Mouse (Mus musculus): ENCODE measurements around the gene Hsd17b13.

Gene Hsd17b13

GRCm38 (mm10) chr5:103999738-104000137, 22.5 kb upstream of the Hsd17b13 start:
- TF ChIP-seq GATA4 (IDR thresholded peaks at IDR 0.05; ENCODE audit: insufficient replicate concordance, low read length) = no peak

- no peak for TF ChIP-seq GATA4 (IDR thresholded peaks at IDR 0.05; ENCODE audit: insufficient replicate concordance, low read length)
Observed at GRCm38 (mm10) chr5:103998739-103999138, 21.5 kb upstream of the Hsd17b13 start.

- peak; percentile 5; the same call in 1 of the 2 replicates for TF ChIP-seq GATA4 (IDR thresholded peaks at IDR 0.05; ENCODE audit: insufficient replicate concordance, low read length)
Observed at GRCm38 (mm10) chr5:103995181-103995580, 18.0 kb upstream of the Hsd17b13 start.

- no peak for TF ChIP-seq GATA4 (IDR thresholded peaks at IDR 0.05; ENCODE audit: insufficient replicate concordance, low read length)
Observed at GRCm38 (mm10) chr5:103994669-103995068, 17.5 kb upstream of the Hsd17b13 start.

- no peak for TF ChIP-seq GATA4 (IDR thresholded peaks at IDR 0.05; ENCODE audit: insufficient replicate concordance, low read length)
Observed at GRCm38 (mm10) chr5:103993601-103994000, 16.4 kb upstream of the Hsd17b13 start.

- no peak for TF ChIP-seq GATA4 (IDR thresholded peaks at IDR 0.05; ENCODE audit: insufficient replicate concordance, low read length)
Observed at GRCm38 (mm10) chr5:103992831-103993230, 15.6 kb upstream of the Hsd17b13 start.

GRCm38 (mm10) chr5:103980705-103981560, 3.7 kb upstream of the Hsd17b13 start:
- TF ChIP-seq GATA4 (IDR thresholded peaks at IDR 0.05; ENCODE audit: insufficient replicate concordance, low read length) = no peak

GRCm38 (mm10) chr5:103977907-103978570, 829 bp upstream of the Hsd17b13 start:
- TF ChIP-seq GATA4 (IDR thresholded peaks at IDR 0.05; ENCODE audit: insufficient replicate concordance, low read length) = no peak

- no peak for TF ChIP-seq GATA4 (IDR thresholded peaks at IDR 0.05; ENCODE audit: insufficient replicate concordance, low read length)
Observed at GRCm38 (mm10) chr5:103975736-103976135, 1.5 kb downstream of the Hsd17b13 start.

- no peak for TF ChIP-seq GATA4 (IDR thresholded peaks at IDR 0.05; ENCODE audit: insufficient replicate concordance, low read length)
Observed at GRCm38 (mm10) chr5:103972801-103973200, 4.4 kb downstream of the Hsd17b13 start.

- no peak for TF ChIP-seq GATA4 (IDR thresholded peaks at IDR 0.05; ENCODE audit: insufficient replicate concordance, low read length)
Observed at GRCm38 (mm10) chr5:103972379-103972778, 4.8 kb downstream of the Hsd17b13 start.

GRCm38 (mm10) chr5:103971051-103971450, 6.2 kb downstream of the Hsd17b13 start:
- no peak for TF ChIP-seq GATA4 (IDR thresholded peaks at IDR 0.05; ENCODE audit: insufficient replicate concordance, low read length)

- TF ChIP-seq GATA4 (IDR thresholded peaks at IDR 0.05; ENCODE audit: insufficient replicate concordance, low read length) = no peak
Observed at GRCm38 (mm10) chr5:103962935-103963429, 14.2 kb downstream of the Hsd17b13 start.

- no peak for TF ChIP-seq GATA4 (IDR thresholded peaks at IDR 0.05; ENCODE audit: insufficient replicate concordance, low read length)
Observed at GRCm38 (mm10) chr5:103954638-103955037, 22.6 kb downstream of the Hsd17b13 start.

GRCm38 (mm10) chr5:103953135-103954083, 23.8 kb downstream of the Hsd17b13 start:
- TF ChIP-seq GATA4 (IDR thresholded peaks at IDR 0.05; ENCODE audit: insufficient replicate concordance, low read length) = no peak
